Mouse (Mus musculus): ENCODE results near the gene Brms1.

Brms1 gene

DNA sequence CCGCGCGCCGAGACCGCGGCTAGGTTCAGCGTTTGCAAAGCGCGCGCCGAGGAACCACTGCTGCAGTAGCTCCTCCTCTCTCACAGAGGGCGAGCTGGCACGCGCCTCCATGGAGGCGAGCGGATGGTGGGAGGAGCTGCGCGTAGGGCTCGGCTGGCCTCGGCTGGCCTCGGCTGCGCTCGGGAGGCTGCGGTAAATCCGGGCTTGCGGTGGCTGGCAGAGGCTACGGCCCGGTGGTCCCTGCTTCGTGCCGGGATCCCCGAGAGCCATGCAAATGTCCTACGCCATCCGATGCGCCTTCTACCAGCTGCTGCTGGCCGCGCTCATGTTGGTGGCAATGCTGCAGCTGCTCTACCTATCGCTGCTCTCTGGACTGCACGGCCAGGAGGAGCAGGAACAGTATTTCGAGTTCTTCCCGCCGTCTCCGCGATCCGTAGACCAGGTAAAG is 2.4 kb upstream of the Brms1 start, which contains the start of the genes B4gat1 and AC124502.3:
Gene B4gat1 (plus strand): TSS at position 118 of the 448 bp plus-strand sequence.
Gene AC124502.3 (plus strand): TSS at position 183 of the 448 bp plus-strand sequence.
- DNase-seq (ENCODE audit: low read depth, low spot score) = peak; percentile 92

DNA sequence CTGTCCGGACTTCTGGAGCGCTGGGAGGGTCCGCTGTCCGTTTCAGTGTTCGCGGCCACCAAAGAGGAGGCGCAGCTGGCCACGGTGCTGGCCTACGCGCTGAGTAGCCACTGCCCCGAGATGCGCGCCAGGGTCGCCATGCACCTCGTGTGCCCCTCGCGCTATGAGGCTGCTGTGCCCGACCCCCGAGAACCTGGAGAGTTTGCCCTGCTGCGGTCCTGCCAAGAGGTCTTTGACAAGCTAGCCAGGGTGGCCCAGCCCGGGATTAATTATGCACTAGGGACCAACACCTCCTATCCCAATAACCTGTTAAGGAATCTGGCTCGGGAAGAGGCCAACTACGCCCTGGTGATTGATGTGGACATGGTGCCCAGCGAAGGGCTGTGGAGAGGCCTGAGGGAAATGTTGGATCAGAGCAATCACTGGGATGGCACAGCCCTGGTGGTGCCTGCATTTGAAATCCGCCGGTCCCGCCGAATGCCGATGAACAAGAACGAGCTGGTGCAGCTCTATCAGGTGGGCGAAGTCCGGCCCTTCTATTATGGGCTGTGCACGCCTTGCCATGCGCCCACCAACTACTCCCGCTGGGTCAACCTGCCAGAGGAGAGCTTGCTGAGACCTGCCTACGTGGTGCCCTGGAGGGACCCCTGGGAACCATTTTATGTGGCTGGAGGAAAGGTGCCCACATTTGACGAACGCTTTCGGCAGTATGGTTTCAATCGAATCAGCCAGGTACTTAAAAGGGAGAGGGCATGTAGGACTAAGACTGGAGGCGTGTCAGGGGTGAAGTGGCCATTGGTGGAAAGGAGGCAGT is 1.6 kb upstream of the Brms1 start:
- no peak for DNase-seq (ENCODE audit: low read depth, low spot score)

GRCm38 (mm10) chr19:5041588-5041987 is 434 bp downstream of the Brms1 start:
- no peak for DNase-seq (ENCODE audit: low read depth, low spot score)

- peak; percentile 85 for DNase-seq (ENCODE audit: low read depth, low spot score)
Observed at GRCm38 (mm10) chr19:5045531-5045930, 4.4 kb downstream of the Brms1 start.

DNA sequence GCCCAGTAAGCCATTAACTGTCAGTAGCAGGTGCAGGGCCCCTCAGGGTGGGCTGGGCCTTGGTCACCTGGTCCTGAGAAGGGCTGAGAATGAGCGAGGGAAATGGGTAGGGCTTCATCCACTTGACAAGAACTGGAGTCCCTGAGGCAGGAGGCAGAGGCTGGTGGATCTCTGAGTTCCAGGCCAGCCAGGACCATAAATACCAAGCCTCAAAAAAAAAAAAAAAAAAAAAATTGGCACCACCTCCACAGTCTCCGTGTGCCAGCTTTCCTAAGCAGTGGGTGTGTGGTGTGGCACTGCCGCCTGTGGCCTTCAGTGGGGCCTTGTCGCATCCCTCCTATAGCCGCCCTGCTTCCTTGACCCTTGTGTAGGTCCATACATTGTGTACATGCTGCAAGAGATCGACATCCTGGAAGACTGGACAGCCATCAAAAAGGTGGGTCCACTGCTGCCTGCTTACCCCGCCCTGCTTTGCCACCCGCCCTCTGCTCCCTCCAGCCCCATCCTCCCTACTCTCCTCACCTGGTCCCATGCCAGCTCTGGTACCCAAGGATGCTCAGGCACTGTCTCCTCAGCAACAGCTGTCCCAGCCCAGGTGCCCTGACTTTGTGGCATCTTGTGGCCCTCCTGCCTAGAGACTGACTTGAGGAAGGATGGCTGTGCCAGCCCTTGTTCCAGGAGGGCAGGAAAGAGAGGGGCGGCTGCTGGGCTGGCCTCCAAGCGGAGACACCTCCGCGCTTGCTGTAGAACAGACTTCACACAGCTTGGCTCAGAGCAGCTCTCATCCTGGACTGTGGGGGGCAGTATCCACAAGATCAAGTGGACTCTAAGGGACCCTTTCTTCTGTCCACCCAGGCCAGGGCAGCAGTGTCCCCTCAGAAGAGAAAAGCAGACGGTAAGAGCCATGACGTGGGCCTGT is 7.2 kb downstream of the Brms1 start:
- DNase-seq (ENCODE audit: low read depth, low spot score) = peak; percentile 25

GRCm38 (mm10) chr19:5049325-5049724 is 8.2 kb downstream of the Brms1 start:
- no peak for DNase-seq (ENCODE audit: low read depth, low spot score)

DNA sequence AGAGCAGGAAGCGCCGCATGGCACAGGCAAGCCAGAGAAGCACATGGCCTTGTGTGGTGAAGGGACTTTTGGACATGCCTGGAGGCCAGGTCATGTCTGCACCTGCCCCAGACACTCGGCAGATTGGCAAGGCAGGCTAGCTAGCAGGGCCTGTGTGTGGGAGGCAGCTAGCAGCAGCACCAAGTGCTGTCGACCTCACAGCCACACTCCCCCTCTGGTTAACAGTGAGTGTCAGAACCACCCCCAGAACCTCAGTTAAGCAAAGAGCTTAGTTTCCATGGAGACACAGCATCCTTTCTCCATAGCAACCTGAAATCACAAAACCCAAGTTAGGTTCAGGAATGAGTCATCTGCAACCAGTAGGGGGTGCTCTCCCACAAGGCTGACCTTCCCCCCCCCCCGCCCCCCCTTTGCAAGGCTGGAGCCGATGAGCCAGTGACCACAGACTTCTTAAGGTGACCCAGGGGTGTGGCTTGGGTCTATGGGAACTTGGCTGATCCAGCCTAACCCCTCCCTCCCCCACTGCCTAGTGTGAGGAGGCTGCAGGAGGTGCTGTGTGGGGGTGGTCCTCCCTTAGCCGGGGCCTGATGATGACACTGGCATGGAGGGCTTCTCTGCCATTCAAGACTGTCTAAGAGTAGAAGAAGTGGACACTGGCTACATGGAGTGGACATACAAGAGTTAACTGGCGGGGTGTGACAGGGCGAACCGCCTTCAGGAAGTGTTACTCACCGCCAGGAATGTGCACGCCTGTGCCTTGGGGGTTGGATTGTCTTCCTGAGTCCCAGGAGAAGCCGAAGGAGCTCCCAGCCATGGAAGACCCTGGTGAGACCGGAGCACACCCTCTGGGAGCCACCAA is 9.1 kb downstream of the Brms1 start, which contains the start of gene Rin1:
Gene Rin1 (plus strand): TSS at position 435 of the 859 bp plus-strand sequence.
- peak; percentile 98 for DNase-seq (ENCODE audit: low read depth, low spot score)

DNA sequence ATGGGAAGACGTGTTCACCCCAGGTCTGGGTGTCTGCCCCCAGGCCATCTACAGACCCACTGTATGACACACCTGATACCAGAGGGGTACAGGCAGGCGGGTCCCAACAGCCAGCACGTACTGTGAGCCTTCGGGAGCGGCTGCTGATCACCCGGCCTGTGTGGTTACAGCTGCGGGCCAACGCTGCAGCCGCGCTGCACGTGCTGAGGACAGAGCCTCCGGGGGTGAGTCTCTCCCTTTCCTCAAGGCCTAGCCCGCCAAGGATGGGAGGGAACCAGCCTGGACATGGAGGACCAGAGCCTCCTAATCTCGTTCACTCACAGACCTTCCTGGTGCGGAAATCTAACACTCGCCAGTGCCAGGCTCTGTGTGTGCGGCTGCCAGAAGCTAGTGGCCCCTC is 9.9 kb downstream of the Brms1 start:
- DNase-seq (ENCODE audit: low read depth, low spot score) = peak; percentile 64

GRCm38 (mm10) chr19:5051515-5051914 is 10.4 kb downstream of the Brms1 start:
- DNase-seq (ENCODE audit: low read depth, low spot score) = peak; percentile 26

GRCm38 (mm10) chr19:5052166-5052822 is 11.1 kb downstream of the Brms1 start:
- DNase-seq (ENCODE audit: low read depth, low spot score) = no peak

DNA sequence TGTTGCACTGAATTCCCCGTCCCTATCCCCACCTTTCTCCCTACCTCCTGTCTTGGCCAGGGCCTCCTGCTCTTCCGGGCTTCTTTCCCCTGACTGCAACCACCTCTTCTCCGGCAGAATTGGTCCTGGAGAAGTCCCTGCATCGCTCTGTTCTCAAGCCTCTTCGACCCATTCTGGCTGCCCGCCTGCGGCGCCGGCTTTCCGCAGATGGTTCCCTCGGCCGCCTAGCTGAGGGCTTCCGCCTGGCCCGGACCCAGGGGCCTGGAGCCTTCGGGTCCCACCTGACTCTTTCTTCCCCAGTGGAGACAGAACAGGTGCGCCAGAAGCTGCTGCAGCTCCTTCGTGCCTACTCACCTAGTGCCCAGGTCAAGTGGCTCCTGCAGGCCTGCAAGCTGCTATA is 11.7 kb downstream of the Brms1 start:
- no peak for DNase-seq (ENCODE audit: low read depth, low spot score)

DNA sequence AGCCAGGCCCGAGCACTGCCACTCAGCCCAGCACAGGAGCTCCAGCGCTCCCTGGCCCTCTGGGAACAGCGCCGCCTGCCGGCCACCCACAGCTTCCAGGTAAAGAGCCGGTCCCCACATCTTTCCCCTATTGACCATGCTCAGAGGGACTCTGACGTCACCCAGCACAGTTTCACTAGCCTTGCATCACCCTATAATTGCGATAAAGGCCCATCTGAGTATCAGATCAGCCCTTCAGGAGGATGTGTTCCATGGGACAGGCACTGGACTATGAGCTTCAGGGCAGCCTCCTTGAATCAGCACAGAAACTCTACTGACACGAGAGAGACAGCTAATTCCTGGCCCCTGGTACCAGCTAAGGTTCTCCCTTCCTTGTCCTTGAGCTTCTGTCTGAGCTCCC is 12.8 kb downstream of the Brms1 start:
- peak; percentile 95 for DNase-seq (ENCODE audit: low read depth, low spot score)

DNA sequence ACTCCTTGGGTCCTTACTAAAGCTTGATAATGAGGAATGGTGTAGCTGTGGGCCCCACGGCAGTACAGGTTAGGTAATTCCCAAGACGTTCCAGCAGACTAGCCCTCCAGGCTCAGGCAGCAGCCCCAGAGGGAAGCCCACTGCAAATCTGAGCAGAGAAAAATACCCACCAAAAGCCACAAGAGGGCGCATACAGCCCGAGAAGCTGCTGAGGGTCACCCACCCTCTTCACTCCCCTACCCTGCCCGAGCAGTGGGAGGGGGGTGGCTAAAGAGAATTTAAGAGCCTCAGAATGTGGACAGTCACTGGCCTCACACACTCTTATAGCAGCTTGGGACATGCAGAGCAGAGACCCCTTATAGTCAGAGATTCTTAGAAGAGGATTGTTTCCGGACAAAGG is 15.1 kb downstream of the Brms1 start:
- DNase-seq (ENCODE audit: low read depth, low spot score) = peak; percentile 72

DNA sequence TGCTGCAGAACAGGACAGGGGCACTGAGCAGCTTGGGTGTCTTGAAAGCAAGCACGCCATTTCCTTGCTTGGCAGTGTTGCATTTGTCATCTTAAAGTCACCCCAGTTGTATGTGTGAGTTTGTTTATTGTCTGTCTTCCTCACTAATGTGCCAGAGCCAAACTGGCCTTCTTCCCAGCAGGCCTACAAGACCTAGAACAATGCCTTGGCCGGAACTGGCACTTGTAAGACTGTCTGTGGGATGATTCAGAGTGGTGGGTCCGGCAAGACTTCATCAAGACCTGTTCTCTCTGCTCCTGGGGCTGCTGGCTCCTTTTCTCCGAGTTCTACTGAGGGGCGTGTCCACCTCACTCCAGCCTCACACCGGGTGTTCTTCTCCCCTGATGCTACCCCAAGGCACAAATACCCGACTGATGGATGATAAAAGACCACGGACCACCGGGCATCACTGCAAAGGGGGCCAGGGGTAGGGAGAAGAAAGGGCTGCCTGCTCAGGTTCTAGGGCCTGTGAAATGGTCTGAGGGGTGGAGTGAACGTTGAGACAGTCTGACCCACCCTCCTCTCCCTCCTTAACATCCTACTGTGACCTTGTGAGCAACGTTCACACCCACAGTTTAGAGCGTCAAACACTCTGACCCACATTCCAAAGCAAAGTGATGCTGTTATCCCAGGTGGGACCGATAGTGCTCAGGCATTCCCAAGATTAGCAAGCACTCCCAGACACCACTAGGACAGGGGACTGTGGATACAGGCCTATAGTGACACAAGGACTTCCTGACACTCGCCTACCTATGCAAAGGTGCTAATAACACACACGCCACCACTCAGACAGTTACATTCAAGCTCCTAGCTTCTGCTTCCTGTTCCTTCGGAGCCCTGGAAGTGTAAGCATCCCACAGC is 17.0 kb downstream of the Brms1 start:
- DNase-seq (ENCODE audit: low read depth, low spot score) = peak; percentile 87

- peak; percentile 76 for DNase-seq (ENCODE audit: low read depth, low spot score)
Observed at GRCm38 (mm10) chr19:5058801-5059771, 17.9 kb downstream of the Brms1 start.

DNA sequence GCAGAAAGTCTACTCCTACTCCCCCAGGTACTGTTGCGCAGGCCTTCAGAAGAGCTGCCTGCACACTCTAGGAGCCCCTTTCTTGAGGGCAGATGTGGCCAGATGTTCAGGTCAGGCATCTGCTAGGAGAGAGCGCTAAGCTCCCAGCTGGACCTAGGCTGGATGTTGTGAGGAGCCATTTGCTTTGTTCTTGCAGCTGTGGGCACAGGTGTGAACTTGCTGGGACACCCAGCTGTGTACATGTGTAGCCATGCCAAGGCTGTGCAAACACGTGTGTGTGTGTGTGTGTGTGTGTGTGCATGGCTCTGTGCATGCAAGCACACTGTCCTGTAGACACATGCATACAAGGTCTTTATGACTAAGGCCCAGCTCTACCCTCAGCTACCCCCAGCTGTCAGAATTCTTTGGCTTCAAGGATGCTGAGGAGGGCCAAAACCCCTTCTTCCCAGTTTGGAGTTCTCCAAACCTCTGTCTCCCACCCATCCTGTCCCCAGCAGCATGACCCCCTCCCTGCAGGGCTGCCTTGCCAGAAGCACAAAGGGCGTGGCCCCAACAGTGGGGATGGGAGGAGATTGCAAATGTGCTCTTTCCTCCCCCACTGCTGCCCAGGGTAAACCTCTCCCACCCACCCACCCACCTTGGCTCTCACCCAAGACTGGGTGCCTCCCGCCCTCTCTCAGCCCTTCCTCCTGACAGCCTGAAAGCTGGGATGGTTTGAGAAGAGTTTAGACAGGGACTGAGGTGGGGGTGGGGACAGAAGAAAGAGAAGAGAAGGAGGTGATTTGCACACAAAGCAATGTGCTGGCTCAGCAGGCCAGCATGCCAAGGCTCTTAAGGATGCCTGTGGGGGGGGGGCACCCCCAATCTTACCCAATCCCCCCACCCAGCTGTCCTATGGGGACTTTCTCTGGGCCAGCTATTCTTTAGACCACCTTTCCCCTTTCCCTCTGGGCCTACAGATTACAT is 19.5 kb downstream of the Brms1 start:
- DNase-seq (ENCODE audit: low read depth, low spot score) = peak; percentile 63

DNA sequence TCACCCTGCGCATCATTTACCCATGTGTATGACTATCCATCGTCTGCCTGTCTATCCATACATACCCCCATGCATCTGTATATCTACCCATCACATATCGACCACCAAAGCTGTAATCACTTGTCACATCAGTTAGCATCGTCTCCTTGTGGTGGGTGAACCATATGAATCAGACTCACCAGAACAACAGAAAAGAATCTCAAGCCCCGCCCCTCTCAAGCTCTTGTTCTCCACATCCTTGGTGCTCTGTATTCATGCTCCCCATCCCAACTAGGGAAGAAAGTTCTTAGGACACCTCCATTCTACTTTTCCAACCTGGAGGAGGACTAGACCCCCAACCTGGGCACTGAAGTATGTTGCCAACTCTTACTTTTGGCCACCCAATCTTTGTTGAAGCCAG is 20.9 kb downstream of the Brms1 start:
- peak; percentile 91 for DNase-seq (ENCODE audit: low read depth, low spot score)
